Mouse (Mus musculus) thymus, postnatal 36 days (tissue): ENCODE measurements around the gene Tprkb.
"Not testable (repeated sequence)": the region's sequence is repeated elsewhere in the genome, so short reads cannot be mapped to it uniquely, and the experiment has no call there.

ENCODE experiments used
- DNase-seq, 2 experiments: peaks; one replicate each; pipeline ENCODE4 v3.0.0; 2022; ENCODE audit warnings: mixed read lengths in 2 of 2

Gene Tprkb

DNA sequence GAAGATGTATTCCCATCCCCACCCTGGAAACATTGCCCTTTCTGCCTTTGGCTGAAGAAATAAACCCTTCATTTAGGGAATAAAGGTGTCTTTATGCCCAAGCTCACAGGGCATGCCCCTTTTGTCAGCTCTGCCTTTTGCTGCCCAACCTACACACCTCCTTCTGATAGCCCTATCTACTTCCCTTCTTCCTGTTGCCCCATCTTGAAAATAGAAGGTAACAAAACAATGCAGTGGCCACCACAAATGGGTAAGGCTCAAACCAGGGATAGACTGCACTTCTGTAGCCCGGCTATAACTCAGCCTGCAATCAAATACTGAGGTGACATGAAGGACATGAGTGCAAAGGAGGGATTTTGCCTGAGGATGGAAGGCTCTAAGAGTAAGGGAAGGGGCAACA is 64.1 kb downstream of the Tprkb start:
- no peak for DNase-seq

DNA sequence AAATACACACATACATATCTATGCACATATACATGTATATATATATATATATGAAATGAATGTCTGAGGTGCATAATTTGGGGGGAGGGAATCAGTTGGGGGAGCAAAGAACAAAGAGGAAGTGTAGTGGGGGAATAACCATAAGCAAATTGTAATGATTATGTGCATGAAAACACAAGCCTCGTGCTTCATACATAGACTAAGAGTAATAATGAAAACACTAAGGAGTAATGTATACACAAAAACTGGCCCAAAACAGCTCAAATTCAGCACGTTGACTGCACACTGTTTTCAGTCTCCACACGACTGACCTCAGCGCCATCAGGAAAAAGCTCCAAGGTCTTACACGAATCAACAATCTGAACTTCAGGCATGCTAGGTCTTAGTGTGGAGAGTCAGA is 64.6 kb downstream of the Tprkb start:
- DNase-seq, result no peak

DNA sequence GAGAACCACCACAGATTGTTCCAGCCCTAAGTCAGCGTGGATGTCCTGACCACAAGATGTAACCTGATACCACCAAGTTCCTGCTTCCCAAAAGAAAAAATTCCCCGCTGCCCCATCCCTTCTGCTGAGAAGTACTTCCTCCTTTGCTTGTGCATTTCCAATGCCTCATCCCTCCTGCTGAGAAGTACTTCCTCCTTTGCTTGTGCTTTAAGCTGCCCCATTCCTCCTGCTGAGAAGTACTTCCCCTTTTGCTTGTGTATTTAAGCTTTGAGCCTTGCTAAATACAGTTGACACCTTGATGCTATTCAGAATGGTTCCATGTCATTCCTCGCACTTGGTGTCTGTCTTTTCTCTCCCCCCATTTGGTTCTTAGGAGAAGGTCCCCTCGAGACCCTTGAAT is 67.1 kb downstream of the Tprkb start:
- not testable (repeated sequence) for DNase-seq
